Mouse (Mus musculus): ENCODE results near the gene Irf6. TPM values are rescaled to one million over a fixed set of nuclear protein-coding genes. Genes with fewer than 3 reads are reported as not detected.

Gene Irf6
- polyA plus RNA-seq, 1 experiment from 2014 or later, result 1.4 TPM

GRCm38 (mm10) chr1:193167746-193168145, 14.8 kb downstream of the Irf6 start, which contains the start of gene A130010J15Rik:
A130010J15Rik (plus strand) TSS chr1:193168046.
- H3K4me3 ChIP-seq (replicated peaks; ENCODE audit: low read length), result no peak within 1 kb of the TSS
- H3K9me3 ChIP-seq (ENCODE audit: control insufficient read depth, low read length), result no peaks in the 10 kb centered on the region
- no peak for ATAC-seq
- H3K27me3 ChIP-seq (replicated peaks; ENCODE audit: control insufficient read depth, insufficient read depth, low read length), result no peaks in the 10 kb centered on the region
- H3K36me3 ChIP-seq (ENCODE audit: control insufficient read depth, insufficient read depth), result no peaks in the 10 kb centered on the region
- 96% methylated on average over 3 of the region's 3 CpGs for WGBS
- no peak within 1 kb of the TSS for H3K4me2 ChIP-seq (ENCODE audit: low read length)
- H3K4me1 ChIP-seq (replicated peaks; ENCODE audit: control insufficient read depth, insufficient read depth, low read length), result peaks cover 11% of the 10 kb centered on the region
- H3K9ac ChIP-seq (replicated peaks; ENCODE audit: low read depth, low read length), result no peak within 1 kb of the TSS
- H3K27ac ChIP-seq (ENCODE audit: low read length), result no peak within 1 kb of the TSS

- Histone ChIP-seq H3K36me3 (ENCODE audit: control insufficient read depth, insufficient read depth) (no peaks in the 10 kb centered on the region), H3K27ac (ENCODE audit: low read length) (no peak overlapping the region), H3K4me2 (ENCODE audit: low read length) (no peak overlapping the region), H3K27me3 (replicated peaks; ENCODE audit: control insufficient read depth, insufficient read depth, low read length) (no peaks in the 10 kb centered on the region), H3K9ac (replicated peaks; ENCODE audit: low read depth, low read length) (no peak overlapping the region), H3K4me1 (replicated peaks; ENCODE audit: control insufficient read depth, insufficient read depth, low read length) (peaks cover 18% of the 10 kb centered on the region), H3K4me3 (replicated peaks; ENCODE audit: low read length) (no peak overlapping the region), H3K9me3 (ENCODE audit: control insufficient read depth, low read length) (no peaks in the 10 kb centered on the region)
- no peak for ATAC-seq
- 92% methylated on average over 7 of the region's 7 CpGs for WGBS
Observed at GRCm38 (mm10) chr1:193169228-193169627, 16.3 kb downstream of the Irf6 start.

- Histone ChIP-seq H3K27me3 (replicated peaks; ENCODE audit: control insufficient read depth, insufficient read depth, low read length) (no peaks in the 10 kb centered on the region), H3K4me1 (replicated peaks; ENCODE audit: control insufficient read depth, insufficient read depth, low read length) (peaks cover 22% of the 10 kb centered on the region), H3K4me3 (replicated peaks; ENCODE audit: low read length) (no peak overlapping the region), H3K27ac (ENCODE audit: low read length) (no peak overlapping the region), H3K36me3 (ENCODE audit: control insufficient read depth, insufficient read depth) (no peaks in the 10 kb centered on the region), H3K9ac (replicated peaks; ENCODE audit: low read depth, low read length) (no peak overlapping the region), H3K9me3 (ENCODE audit: control insufficient read depth, low read length) (no peaks in the 10 kb centered on the region), H3K4me2 (ENCODE audit: low read length) (no peak overlapping the region)
- ATAC-seq, result no peak
- 64% methylated on average over 2 of the region's 2 CpGs for WGBS
Observed at GRCm38 (mm10) chr1:193169856-193170255, 16.9 kb downstream of the Irf6 start.

- Histone ChIP-seq H3K4me2 (ENCODE audit: low read length) (peak overlapping the region; percentile 84), H3K4me3 (replicated peaks; ENCODE audit: low read length) (peak overlapping the region; percentile 76), H3K4me1 (replicated peaks; ENCODE audit: control insufficient read depth, insufficient read depth, low read length) (peaks cover 22% of the 10 kb centered on the region), H3K9me3 (ENCODE audit: control insufficient read depth, low read length) (no peaks in the 10 kb centered on the region), H3K36me3 (ENCODE audit: control insufficient read depth, insufficient read depth) (no peaks in the 10 kb centered on the region), H3K27ac (ENCODE audit: low read length) (peak overlapping the region; percentile 75), H3K9ac (replicated peaks; ENCODE audit: low read depth, low read length) (peak overlapping the region; percentile 84), H3K27me3 (replicated peaks; ENCODE audit: control insufficient read depth, insufficient read depth, low read length) (no peaks in the 10 kb centered on the region)
- WGBS, result under 1% methylated on average over 48 of the region's 48 CpGs
- peak; percentile 99 for ATAC-seq
Observed at GRCm38 (mm10) chr1:193172991-193173809, 20.3 kb downstream of the Irf6 start.

- H3K4me3 ChIP-seq (replicated peaks; ENCODE audit: low read length), result peak overlapping the region; percentile 76
- H3K9ac ChIP-seq (replicated peaks; ENCODE audit: low read depth, low read length), result peak overlapping the region; percentile 84
- no peaks in the 10 kb centered on the region for H3K27me3 ChIP-seq (replicated peaks; ENCODE audit: control insufficient read depth, insufficient read depth, low read length)
- WGBS, result 17% methylated on average over 9 of the region's 9 CpGs
- peak overlapping the region; percentile 75 for H3K27ac ChIP-seq (ENCODE audit: low read length)
- H3K4me2 ChIP-seq (ENCODE audit: low read length), result peak overlapping the region; percentile 84
- H3K36me3 ChIP-seq (ENCODE audit: control insufficient read depth, insufficient read depth), result no peaks in the 10 kb centered on the region
- peaks cover 22% of the 10 kb centered on the region for H3K4me1 ChIP-seq (replicated peaks; ENCODE audit: control insufficient read depth, insufficient read depth, low read length)
- no peaks in the 10 kb centered on the region for H3K9me3 ChIP-seq (ENCODE audit: control insufficient read depth, low read length)
- ATAC-seq, result no peak
Observed at GRCm38 (mm10) chr1:193173810-193174129, 20.9 kb downstream of the Irf6 start.

- Histone ChIP-seq H3K27ac (ENCODE audit: low read length) (no peak overlapping the region), H3K4me2 (ENCODE audit: low read length) (peak overlapping the region; percentile 84), H3K27me3 (replicated peaks; ENCODE audit: control insufficient read depth, insufficient read depth, low read length) (no peaks in the 10 kb centered on the region), H3K36me3 (ENCODE audit: control insufficient read depth, insufficient read depth) (no peaks in the 10 kb centered on the region), H3K9me3 (ENCODE audit: control insufficient read depth, low read length) (no peaks in the 10 kb centered on the region), H3K4me1 (replicated peaks; ENCODE audit: control insufficient read depth, insufficient read depth, low read length) (peaks cover 22% of the 10 kb centered on the region), H3K4me3 (replicated peaks; ENCODE audit: low read length) (peak overlapping the region; percentile 76), H3K9ac (replicated peaks; ENCODE audit: low read depth, low read length) (peak overlapping the region; percentile 84)
- no peak for ATAC-seq
- 94% methylated on average over 13 of the region's 13 CpGs for WGBS
Observed at GRCm38 (mm10) chr1:193174143-193174733, 21.3 kb downstream of the Irf6 start.

- Histone ChIP-seq H3K9ac (replicated peaks; ENCODE audit: low read depth, low read length) (no peak overlapping the region), H3K36me3 (ENCODE audit: control insufficient read depth, insufficient read depth) (no peaks in the 10 kb centered on the region), H3K4me1 (replicated peaks; ENCODE audit: control insufficient read depth, insufficient read depth, low read length) (no peaks in the 10 kb centered on the region), H3K4me3 (replicated peaks; ENCODE audit: low read length) (no peak overlapping the region), H3K27me3 (replicated peaks; ENCODE audit: control insufficient read depth, insufficient read depth, low read length) (0 out of 2 replicates have a peak, but pooled peaks cover 3% of the 10 kb centered on the region), H3K27ac (ENCODE audit: low read length) (no peak overlapping the region), H3K9me3 (ENCODE audit: control insufficient read depth, low read length) (no peaks in the 10 kb centered on the region), H3K4me2 (ENCODE audit: low read length) (no peak overlapping the region)
- no peak for ATAC-seq
- 83% methylated on average over 3 of the region's 3 CpGs for WGBS
Observed at GRCm38 (mm10) chr1:193181104-193181503, 28.2 kb downstream of the Irf6 start.

GRCm38 (mm10) chr1:193188257-193188656, 35.3 kb downstream of the Irf6 start:
- no peak for ATAC-seq
- H3K36me3 ChIP-seq (ENCODE audit: control insufficient read depth, insufficient read depth), result no peaks in the 10 kb centered on the region
- H3K27ac ChIP-seq (ENCODE audit: low read length), result peak overlapping the region; percentile 10; the same call in 1 of the 2 replicates
- H3K4me3 ChIP-seq (replicated peaks; ENCODE audit: low read length), result no peak overlapping the region
- H3K9me3 ChIP-seq (ENCODE audit: control insufficient read depth, low read length), result no peaks in the 10 kb centered on the region
- WGBS, result 92% methylated on average over 6 of the region's 6 CpGs
- peaks cover 13% of the 10 kb centered on the region for H3K4me1 ChIP-seq (replicated peaks; ENCODE audit: control insufficient read depth, insufficient read depth, low read length)
- no peak overlapping the region for H3K9ac ChIP-seq (replicated peaks; ENCODE audit: low read depth, low read length)
- no peak overlapping the region for H3K4me2 ChIP-seq (ENCODE audit: low read length)
- H3K27me3 ChIP-seq (replicated peaks; ENCODE audit: control insufficient read depth, insufficient read depth, low read length), result no peaks in the 10 kb centered on the region

GRCm38 (mm10) chr1:193189151-193189621, 36.3 kb downstream of the Irf6 start:
- H3K36me3 ChIP-seq (ENCODE audit: control insufficient read depth, insufficient read depth), result no peaks in the 10 kb centered on the region
- no peak overlapping the region for H3K9ac ChIP-seq (replicated peaks; ENCODE audit: low read depth, low read length)
- no peak overlapping the region for H3K4me3 ChIP-seq (replicated peaks; ENCODE audit: low read length)
- no peaks in the 10 kb centered on the region for H3K9me3 ChIP-seq (ENCODE audit: control insufficient read depth, low read length)
- no peaks in the 10 kb centered on the region for H3K27me3 ChIP-seq (replicated peaks; ENCODE audit: control insufficient read depth, insufficient read depth, low read length)
- 16% methylated on average over 9 of the region's 9 CpGs for WGBS
- peak overlapping the region; percentile 45 for H3K27ac ChIP-seq (ENCODE audit: low read length)
- peaks cover 13% of the 10 kb centered on the region for H3K4me1 ChIP-seq (replicated peaks; ENCODE audit: control insufficient read depth, insufficient read depth, low read length)
- ATAC-seq, result peak; percentile 98
- no peak overlapping the region for H3K4me2 ChIP-seq (ENCODE audit: low read length)

Data from forebrain, embryonic 16.5 days (tissue).